Mouse (Mus musculus) cortical plate, adult 2 months (tissue): Measurements from ENCODE around the gene Zeb2.

Experiments used
- CTCF ChIP-seq: fragments of 200-500 bp; IDR thresholded peaks from 2 replicates; pipeline ENCODE4 v1.5.1; 2011; ENCODE audit warnings: mild to moderate bottlenecking, control low read depth, low read length; ENCODE audit not compliant: insufficient read depth; ENCODE audit errors: extremely low read depth
- POLR2A ChIP-seq: fragments of 200-500 bp; IDR thresholded peaks from 2 replicates; pipeline ENCODE4 v1.6.1; 2011; ENCODE audit warnings: mild to moderate bottlenecking, low read length, control low read depth; ENCODE audit not compliant: insufficient read depth; ENCODE audit errors: extremely low read depth

DNA sequence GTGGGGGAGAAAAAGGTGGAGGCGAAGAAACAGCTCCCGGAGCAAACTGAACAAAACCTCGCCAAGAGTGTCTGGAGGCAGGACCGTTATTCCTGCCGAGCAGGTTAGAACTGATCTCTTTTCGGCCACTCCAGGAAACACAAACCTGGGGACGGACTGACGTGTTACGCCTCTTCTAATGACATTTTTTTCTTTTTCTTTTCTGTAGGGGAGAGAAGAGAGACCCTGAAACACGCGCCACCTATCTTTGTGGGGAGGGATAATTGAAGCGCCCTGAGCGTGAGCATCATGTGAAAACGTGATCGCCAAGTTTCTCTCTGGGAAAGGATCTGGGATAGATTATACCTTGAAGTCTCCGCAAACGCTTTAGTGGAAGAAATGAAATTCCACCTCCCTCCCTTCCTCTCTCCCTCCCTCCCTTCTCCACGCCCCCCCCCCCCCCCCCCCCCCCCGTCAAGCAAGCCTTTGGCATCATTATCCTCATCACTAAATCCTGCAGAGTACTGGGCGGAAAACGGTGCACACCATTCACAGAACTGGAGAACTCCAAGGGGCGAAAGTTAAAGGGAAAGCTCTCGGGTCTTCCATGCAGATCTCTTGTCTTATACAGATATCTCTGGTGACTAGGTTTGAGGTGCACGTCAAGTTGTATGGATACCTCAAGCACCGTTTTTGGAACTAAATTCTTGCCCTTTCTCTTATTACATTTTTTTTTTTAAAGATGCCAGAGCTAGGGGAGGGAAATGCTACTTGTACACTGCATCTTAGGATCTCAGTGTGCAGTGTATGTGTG lies 4.1 kb downstream of the Zeb2 start:
- TF ChIP-seq POLR2A (peak; percentile 64), CTCF (peak; percentile 19; the same call in 1 of the 2 replicates)
